Mouse (Mus musculus): Measurements from ENCODE around the gene Hdac9.

The Hdac9 gene

GRCm38 (mm10) chr12:34916995-34917394 lies at the start of gene Hdac9:
Gene Hdac9 (minus strand): TSS chr12:34917095.
- DNase-seq (ENCODE audit: low read depth, low spot score): no peak

GRCm38 (mm10) chr12:34949066-34949706 lies 32.3 kb upstream of the Hdac9 start:
- no peak for DNase-seq (ENCODE audit: low read depth, low spot score)

- DNase-seq (ENCODE audit: low read depth, low spot score): no peak
Measured at GRCm38 (mm10) chr12:34937918-34938317, 21.0 kb upstream of the Hdac9 start.

GRCm38 (mm10) chr12:34908008-34908407 lies 8.9 kb downstream of the Hdac9 start:
- no peak for DNase-seq (ENCODE audit: low read depth, low spot score)

GRCm38 (mm10) chr12:34907506-34907850 lies 9.4 kb downstream of the Hdac9 start:
- no peak for DNase-seq (ENCODE audit: low read depth, low spot score)

GRCm38 (mm10) chr12:34906704-34907505 lies 10.0 kb downstream of the Hdac9 start:
- no peak for DNase-seq (ENCODE audit: low read depth, low spot score)

GRCm38 (mm10) chr12:34906376-34906703 lies 10.6 kb downstream of the Hdac9 start:
- no peak for DNase-seq (ENCODE audit: low read depth, low spot score)

GRCm38 (mm10) chr12:34900241-34900640 lies 16.7 kb downstream of the Hdac9 start:
- no peak for DNase-seq (ENCODE audit: low read depth, low spot score)

- no peak for DNase-seq (ENCODE audit: low read depth, low spot score)
Measured at GRCm38 (mm10) chr12:34894867-34895266, 22.0 kb downstream of the Hdac9 start.

GRCm38 (mm10) chr12:34888694-34889093 lies 28.2 kb downstream of the Hdac9 start:
- DNase-seq (ENCODE audit: low read depth, low spot score): no peak

- DNase-seq (ENCODE audit: low read depth, low spot score): no peak
Measured at GRCm38 (mm10) chr12:34874926-34875325, 42.0 kb downstream of the Hdac9 start.

- no peak for DNase-seq (ENCODE audit: low read depth, low spot score)
Measured at GRCm38 (mm10) chr12:34871028-34871427, 45.9 kb downstream of the Hdac9 start.

GRCm38 (mm10) chr12:34841196-34841595 lies 75.7 kb downstream of the Hdac9 start:
- DNase-seq (ENCODE audit: low read depth, low spot score): no peak

GRCm38 (mm10) chr12:34837318-34837717 lies 79.6 kb downstream of the Hdac9 start:
- DNase-seq (ENCODE audit: low read depth, low spot score): no peak

- DNase-seq (ENCODE audit: low read depth, low spot score): no peak
Measured at GRCm38 (mm10) chr12:34836864-34837263, 80.0 kb downstream of the Hdac9 start.

- DNase-seq (ENCODE audit: low read depth, low spot score): no peak
Measured at GRCm38 (mm10) chr12:34836085-34836484, 80.8 kb downstream of the Hdac9 start.

- DNase-seq (ENCODE audit: low read depth, low spot score): no peak
Measured at GRCm38 (mm10) chr12:34835493-34835892, 81.4 kb downstream of the Hdac9 start.

- no peak for DNase-seq (ENCODE audit: low read depth, low spot score)
Measured at GRCm38 (mm10) chr12:34828684-34829083, 88.2 kb downstream of the Hdac9 start.

GRCm38 (mm10) chr12:34826931-34827330 lies 90.0 kb downstream of the Hdac9 start:
- no peak for DNase-seq (ENCODE audit: low read depth, low spot score)

- DNase-seq (ENCODE audit: low read depth, low spot score): no peak
Measured at GRCm38 (mm10) chr12:34820229-34820628, 96.7 kb downstream of the Hdac9 start.

- DNase-seq (ENCODE audit: low read depth, low spot score): no peak
Measured at GRCm38 (mm10) chr12:34811673-34812613, 105.0 kb downstream of the Hdac9 start.

GRCm38 (mm10) chr12:34810221-34810620 lies 106.7 kb downstream of the Hdac9 start:
- no peak for DNase-seq (ENCODE audit: low read depth, low spot score)

All from skeletal muscle tissue, adult 2 months (tissue).